Mouse (Mus musculus) spleen, adult 12 weeks (tissue): ENCODE data around the gene Hist1h1d.
"Not testable (repeated sequence)": the region's sequence is repeated elsewhere in the genome, so short reads cannot be mapped to it uniquely, and the experiment has no call there.

ENCODE experiments used
- DNase-seq: peaks from one replicate; pipeline ENCODE4 v3.0.0; 2022; ENCODE audit warnings: low spot score

The Hist1h1d gene

GRCm38 (mm10) chr13:23573034-23573897 lies 20.2 kb downstream of the Hist1h1d start:
- not testable (repeated sequence) for DNase-seq

DNA sequence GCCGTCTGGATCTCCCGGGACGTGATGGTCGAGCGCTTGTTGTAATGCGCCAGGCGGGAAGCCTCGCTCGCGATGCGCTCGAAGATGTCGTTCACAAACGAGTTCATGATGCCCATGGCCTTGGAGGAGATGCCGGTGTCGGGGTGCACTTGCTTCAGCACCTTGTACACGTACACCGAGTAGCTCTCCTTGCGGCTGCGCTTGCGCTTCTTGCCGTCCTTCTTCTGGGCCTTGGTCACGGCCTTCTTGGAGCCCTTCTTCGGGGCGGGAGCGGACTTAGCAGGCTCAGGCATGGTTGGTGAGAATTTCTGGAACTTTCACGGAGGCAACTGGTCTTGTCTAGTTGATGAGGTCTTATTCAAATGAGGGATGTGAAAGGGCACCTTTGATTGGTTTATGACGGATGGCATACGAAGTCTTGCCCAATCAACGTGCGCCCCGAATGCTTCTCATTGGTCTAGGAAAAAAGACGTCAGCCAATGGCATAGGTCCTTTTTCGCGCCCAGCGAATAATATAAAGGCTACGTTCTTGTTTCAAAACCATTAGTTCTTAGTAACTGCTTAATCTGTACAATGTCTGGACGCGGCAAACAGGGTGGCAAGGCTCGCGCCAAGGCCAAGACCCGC lies 20.9 kb downstream of the Hist1h1d start, which contains the start of the genes Hist1h2bf and Hist1h2ad:
Gene Hist1h2bf, minus strand, starts transcription at position 299 of the 627 bp plus-strand sequence.
Gene Hist1h2ad, plus strand, starts transcription at position 484 of the 627 bp plus-strand sequence.
- DNase-seq = peak; percentile 85

DNA sequence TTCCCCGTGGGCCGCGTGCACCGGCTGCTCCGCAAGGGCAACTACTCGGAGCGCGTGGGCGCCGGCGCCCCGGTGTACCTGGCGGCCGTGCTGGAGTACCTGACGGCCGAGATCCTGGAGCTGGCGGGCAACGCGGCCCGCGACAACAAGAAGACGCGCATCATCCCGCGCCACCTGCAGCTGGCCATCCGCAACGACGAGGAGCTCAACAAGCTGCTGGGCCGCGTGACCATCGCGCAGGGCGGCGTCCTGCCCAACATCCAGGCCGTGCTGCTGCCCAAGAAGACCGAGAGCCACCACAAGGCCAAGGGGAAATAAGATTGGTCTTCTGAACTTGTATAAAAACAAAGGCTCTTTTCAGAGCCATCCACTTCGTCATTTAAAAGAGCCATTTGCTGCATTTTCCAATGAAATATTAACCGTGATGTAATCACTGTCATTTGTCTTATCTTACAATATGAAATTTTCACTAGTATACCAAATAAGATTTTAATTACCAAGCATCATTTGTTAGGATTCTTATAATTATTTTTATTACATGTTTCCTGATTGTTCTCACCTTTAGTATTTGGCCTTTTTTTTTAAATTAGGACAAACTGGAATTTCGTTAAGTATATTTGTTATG lies 21.6 kb downstream of the Hist1h1d start:
- DNase-seq = not testable (repeated sequence)

GRCm38 (mm10) chr13:23575271-23575851 lies 22.3 kb downstream of the Hist1h1d start, which contains the start of gene Hist1h3d:
Gene Hist1h3d (plus strand): TSS chr13:23575763.
- peak; percentile 76 for DNase-seq

DNA sequence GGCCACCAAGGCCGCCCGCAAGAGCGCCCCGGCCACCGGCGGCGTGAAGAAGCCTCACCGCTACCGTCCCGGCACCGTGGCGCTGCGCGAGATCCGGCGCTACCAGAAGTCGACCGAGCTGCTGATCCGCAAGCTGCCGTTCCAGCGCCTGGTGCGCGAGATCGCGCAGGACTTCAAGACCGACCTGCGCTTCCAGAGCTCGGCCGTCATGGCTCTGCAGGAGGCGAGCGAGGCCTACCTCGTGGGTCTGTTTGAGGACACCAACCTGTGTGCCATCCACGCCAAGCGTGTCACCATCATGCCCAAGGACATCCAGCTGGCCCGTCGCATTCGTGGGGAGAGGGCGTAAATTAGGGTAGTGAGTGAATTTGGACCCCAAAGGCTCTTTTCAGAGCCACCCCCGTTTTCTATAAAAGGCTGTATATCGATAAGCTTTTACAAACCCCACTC lies 22.8 kb downstream of the Hist1h1d start:
- DNase-seq = not testable (repeated sequence)

GRCm38 (mm10) chr13:23576351-23576881 lies 23.4 kb downstream of the Hist1h1d start:
- no peak for DNase-seq

DNA sequence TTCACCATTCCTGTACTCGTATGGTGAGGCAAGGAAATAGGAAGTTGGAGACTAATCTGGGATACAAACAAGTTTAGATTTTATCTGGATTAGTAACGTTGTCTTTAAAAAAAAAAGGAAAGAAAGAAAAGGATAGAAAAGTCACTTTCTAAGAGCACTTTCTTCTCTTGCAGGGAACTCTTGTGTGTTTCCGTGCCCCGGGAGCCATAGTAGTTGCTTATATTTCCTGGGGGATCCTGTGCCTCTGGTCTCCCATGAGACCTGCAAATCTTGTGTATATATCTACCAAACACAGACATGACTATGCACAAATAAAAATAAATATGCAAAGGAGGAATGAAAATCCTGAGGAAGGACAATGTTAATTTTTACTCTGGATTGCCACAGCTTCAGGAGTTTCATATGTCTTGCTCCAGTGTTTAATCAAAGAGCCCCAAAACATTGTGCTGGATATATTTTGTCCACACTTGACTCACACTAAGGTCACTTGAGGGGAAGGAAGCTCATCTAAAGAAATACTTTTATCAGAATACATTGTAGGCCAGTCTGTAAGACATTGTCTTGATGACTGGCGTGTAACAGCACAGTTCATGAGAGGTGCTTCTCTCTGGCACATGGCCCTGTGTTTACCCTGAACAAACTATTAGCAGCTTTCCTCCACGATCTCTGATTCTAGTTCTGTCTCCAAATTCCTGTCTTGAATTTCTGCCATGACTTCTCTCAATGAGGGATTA lies 24.0 kb downstream of the Hist1h1d start:
- DNase-seq = no peak

- no peak for DNase-seq
Observed at GRCm38 (mm10) chr13:23577835-23578234, 24.8 kb downstream of the Hist1h1d start.

DNA sequence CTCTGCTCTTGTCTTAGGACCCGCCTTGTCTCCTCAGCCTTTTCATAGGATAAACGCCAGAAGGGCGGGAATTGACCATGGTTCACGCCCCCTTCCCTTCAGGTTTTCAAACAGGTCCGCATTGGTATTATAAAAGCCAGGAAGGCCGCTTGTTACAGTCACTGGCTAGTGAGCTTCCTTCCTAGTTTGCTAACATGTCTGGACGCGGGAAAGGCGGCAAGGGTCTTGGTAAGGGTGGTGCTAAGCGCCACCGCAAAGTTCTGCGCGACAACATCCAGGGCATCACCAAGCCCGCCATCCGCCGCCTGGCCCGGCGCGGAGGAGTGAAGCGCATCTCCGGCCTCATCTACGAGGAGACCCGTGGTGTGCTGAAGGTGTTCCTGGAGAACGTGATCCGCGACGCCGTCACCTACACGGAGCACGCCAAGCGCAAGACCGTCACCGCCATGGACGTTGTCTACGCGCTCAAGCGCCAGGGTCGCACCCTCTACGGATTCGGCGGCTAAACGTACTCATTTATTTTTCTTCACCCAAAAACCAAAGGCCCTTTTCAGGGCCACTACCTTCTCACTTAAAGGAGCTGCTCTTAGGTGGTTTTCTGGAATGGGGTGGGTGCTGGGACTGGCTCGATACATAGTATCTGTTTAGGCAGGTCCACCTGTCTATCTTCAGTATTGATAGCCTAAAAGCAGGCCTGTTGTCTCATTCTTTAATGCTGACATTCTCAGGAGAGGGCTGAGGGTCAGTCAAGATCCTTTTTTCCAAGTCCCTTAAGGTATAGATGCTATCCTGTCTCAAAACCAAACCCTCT lies 28.6 kb downstream of the Hist1h1d start, which contains the start of gene Hist1h4d:
Gene Hist1h4d, plus strand, starts transcription at position 191 of the 811 bp plus-strand sequence.
- peak; percentile 97 for DNase-seq

GRCm38 (mm10) chr13:23582219-23583056 lies 29.4 kb downstream of the Hist1h1d start:
- no peak for DNase-seq

DNA sequence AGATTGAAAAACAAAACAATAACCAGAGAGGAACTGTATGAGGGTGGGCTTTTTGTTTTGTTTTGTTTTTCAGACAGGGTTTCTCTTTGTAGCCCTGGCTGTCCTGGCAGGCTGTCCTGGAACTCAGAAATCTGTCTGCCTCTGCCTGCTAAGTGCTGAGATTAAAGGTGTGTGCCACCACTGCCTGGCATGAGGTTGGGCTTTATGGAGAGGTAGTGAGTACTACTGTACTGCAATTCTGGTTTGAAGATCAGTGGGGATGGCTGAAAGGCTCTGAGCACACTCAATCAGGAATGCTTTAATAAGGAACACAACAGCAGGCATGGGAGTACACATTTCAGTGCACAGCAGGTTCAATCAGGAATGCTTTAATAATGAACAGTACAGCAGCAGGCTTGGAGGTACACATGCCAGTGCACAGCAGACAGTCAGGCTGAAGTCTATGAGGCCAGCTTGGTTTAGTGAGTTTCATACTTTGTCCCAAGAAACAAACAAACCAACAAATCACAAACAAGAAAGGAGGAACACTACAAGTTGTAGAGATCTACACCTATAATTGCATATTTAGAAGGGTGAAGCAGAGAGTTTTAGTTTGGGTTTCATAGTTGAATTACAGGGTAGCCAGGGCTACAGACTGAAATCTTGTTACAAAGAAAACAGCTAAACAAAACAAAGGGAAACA lies 30.5 kb downstream of the Hist1h1d start:
- no peak for DNase-seq

DNA sequence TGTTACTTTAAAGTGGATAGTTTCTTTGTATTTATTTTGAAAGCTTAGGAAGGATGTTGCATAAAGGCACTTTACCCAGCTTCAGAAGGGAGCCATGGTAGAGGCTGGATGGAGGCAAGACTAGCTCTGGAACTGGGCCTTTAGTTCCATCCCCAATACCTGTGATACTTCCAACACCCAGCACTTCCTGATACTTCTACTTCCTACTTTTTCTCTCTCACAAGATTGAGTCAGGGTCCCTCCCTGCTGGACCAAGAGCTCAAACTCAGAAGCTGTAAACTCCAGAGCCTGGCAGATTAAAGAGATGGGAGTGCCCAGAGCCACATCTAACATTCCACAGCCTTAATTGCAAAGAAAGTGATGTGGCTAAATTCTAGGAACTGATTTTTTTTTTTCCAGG lies 31.3 kb downstream of the Hist1h1d start:
- no peak for DNase-seq

- DNase-seq = peak; percentile 78
Observed at GRCm38 (mm10) chr13:23585029-23585441, 32.0 kb downstream of the Hist1h1d start.

DNA sequence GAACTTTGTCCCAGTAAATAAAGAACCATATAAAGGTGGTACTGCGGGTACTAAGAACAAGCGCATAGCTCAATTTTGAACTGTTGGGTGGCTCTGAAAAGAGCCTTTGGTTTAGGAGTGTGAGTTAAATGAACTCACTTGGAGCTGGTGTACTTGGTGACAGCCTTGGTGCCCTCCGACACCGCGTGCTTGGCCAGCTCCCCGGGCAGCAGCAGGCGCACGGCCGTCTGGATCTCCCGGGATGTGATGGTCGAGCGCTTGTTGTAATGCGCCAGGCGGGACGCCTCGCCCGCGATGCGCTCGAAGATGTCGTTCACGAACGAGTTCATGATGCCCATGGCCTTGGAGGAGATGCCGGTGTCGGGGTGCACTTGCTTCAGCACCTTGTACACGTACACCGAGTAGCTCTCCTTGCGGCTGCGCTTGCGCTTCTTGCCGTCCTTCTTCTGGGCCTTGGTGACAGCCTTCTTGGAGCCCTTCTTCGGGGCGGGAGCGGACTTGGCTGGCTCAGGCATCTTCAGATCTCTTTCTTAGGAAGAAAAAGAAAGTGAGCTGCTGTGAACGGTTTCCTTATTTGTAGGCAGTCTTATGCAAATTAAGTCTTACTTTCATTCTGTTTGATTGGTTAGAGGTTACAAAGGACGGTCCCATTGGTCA lies 32.5 kb downstream of the Hist1h1d start:
- peak; percentile 76 for DNase-seq

- DNase-seq = no peak
Observed at GRCm38 (mm10) chr13:23586099-23586939, 33.3 kb downstream of the Hist1h1d start.

- no peak for DNase-seq
Observed at GRCm38 (mm10) chr13:23586940-23587225, 33.8 kb downstream of the Hist1h1d start.

GRCm38 (mm10) chr13:23591206-23591605 lies 38.1 kb downstream of the Hist1h1d start:
- no peak for DNase-seq
